Mouse (Mus musculus) left cerebral cortex, adult 9 months (tissue): ENCODE data around the gene Bub1.
A peak's percentile ranks its signal among the peaks of the same experiment; 100 is the strongest.

Source experiments
- DNase-seq, 2 experiments: peaks; one replicate each; pipeline ENCODE4 v3.0.0; 2022; ENCODE audit warnings: low spot score in 2 of 2

Gene Bub1

DNA sequence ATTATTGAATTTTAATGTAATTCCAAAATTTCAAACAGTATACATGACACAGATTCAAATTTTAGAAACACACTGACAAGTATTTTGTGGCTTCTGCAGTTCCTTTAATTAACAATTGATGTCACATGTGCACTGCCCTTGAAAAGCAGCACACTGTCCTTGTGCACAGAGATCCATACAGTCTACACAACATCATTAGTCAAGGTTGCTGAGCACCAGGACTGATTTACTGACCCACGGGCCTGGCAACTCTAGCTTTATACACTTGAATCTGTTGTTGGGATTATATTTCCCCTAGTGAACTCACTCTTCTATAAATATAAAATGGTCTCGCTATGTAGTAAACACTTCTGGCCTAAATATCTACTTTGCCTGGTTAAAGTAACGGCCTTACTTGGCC, 56.7 kb downstream of the Bub1 start:
- no peak for DNase-seq

DNA sequence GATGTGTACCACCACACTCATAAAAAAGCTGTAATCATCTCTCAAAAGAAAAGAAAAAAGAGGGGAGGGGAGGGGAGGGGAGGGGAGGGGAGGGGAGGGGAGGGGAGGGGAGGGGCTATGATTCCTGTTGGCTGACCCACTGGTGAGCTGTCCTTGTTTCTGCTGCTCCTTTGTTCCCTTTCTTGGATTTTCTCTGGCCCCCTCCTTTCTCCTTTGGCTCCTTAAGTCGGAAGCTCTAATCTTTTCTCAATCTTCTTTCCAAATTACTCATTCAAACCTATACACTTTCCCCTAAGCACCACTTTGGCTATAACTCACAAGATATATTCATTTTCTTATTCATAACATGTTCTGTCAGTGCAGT, 57.1 kb downstream of the Bub1 start:
- no peak for DNase-seq

GRCm38 (mm10) chr2:127773938-127774577, 57.6 kb downstream of the Bub1 start:
- DNase-seq, result no peak

GRCm38 (mm10) chr2:127761587-127761986, 70.1 kb downstream of the Bub1 start:
- DNase-seq, result no peak

DNA sequence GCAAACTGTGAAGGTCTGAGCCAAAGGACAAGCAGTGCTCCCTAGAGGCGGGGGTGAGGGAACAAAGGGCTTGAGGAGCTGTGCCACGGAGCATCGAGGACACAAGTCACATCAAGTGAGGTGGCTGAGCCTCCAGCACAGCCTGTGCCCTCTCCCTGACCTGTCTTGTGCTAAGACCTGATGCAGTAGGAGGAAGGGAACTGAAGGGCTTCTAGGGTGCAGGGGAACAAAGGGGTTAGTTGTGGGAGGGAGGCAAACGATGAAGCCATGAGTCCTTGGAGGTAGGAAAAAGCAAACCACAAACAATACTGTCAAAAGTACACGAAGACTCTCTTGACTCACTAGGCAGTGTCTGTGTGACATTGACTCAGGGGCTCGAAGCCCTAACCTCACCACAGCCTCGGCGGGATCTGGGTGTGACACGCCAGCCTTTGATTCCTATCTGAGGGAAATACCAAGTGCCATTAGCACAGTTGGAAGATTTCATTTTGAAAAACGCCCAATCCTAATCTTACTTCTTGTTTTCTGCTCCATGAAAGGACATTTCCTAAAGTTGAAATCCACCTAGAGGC, 71.2 kb downstream of the Bub1 start:
- DNase-seq, result no peak

GRCm38 (mm10) chr2:127760014-127760413, 71.7 kb downstream of the Bub1 start:
- no peak for DNase-seq

DNA sequence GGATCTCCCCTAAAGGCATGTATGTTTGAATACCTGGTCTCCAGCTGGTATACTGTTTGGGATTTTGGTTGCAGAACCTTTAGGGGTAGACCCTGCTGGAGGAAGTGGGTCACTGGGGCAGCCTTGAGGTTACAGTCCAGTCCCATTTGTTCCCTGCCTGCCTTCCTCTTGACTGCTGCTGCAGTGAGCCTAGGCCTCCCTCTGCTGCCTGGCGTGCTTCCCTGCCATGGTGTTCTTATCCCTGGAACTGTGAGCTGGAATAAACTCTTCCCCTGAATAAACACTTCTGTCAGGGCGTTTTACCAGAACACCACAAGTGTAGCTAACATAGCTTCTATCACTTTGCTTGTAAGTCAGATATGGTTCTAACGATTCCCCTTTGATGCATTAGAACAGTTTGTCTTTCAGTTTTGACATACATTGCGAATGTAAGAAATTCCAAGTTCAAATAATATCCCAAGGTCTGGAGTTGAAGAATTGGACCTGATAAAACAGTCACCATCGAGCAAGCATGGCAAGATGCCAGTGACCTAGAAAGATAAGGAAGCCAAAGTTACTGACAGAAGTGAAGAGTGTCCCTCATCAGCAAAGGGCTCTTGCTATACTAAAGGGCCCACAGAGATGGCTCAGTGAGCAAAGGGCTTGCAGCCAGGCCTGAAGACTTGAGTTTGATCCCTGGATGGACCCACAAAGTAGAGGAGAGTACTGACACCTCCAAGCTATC, 72.3 kb downstream of the Bub1 start:
- no peak for DNase-seq

DNA sequence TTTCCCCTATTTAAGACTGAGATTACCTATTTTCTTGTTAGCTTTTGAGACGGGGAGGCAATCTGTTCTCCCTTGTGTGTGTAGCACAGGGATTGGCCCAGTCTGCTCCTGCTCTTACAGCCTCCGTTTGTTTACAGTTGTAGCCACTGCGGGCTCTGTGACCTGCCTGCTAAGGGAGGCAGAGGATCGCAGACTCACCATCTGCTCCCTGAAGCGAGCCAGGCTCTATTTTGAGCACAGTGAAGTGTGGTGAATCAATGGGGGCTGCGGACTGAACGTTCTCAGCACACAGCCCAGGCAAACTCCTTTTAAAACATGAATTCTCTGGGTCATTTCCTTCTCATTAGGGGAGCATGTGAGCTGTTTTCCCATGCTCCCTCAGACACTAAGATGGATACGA, 74.5 kb downstream of the Bub1 start:
- DNase-seq, result peak; percentile 6 to 46

DNA sequence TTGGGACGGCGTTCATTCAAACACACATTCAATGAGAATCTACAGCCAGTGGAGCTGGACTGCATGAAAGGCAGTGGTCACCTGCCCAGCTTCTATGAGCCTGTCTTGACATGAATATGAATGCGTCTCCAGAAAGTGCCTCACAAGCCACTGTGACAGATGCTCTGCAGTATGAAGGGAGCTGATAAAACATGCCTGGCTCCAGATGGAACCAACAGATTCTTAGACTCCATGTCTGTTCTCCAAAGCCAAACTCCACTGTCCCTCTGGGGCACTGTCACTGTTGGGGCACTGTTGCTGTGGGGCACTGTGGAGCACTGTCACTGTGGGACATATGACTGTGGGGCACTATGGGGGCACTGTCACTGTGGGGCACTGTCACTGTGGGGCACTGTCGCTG, 77.6 kb downstream of the Bub1 start:
- DNase-seq, result no peak

GRCm38 (mm10) chr2:127751849-127752610, 79.6 kb downstream of the Bub1 start:
- DNase-seq, result no peak
